Mouse (Mus musculus): ENCODE results near the gene Rasgrp1. TPM values are rescaled to one million over a fixed set of nuclear protein-coding genes. Genes with fewer than 3 reads are reported as not detected.

The Rasgrp1 gene
- polyA plus RNA-seq, 1 experiment from 2014 or later = 0.95 TPM

DNA sequence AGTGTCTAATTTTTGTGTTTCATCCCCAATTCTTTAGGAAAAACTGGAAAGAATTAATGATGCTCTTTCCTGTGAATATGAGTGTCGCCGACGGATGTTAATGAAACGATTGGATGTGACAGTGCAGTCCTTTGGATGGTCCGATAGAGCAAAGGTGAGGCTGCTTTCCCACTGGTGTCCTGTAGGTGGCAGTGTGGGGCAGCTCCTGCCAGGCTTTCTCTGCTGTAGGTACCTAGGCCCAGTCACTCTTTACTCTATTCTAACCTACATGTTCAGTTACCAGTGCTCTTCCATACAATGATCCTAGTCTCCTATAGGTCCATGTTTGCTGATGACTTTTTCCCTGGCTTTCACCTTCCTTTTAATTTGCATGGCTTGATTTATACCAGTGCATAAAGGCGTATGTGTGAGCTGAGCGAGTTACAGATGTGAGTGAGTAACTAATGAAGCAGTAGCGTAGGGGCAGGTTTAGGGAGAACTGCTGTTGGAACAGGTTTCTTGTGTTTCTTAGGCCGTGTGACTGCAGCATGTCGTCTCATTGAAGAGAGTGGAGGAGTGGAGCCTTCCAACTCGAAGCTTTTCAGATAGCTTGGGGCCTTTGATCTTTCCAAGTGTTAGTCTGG, 78.9 kb downstream of the Rasgrp1 start:
- 76% methylated on average over 11 of the region's 11 CpGs for WGBS
- Histone ChIP-seq H3K9ac (no peak overlapping the region), H3K9me3 (no peaks in the 10 kb centered on the region), H3K4me2 (no peak overlapping the region), H3K27me3 (no peaks in the 10 kb centered on the region), H3K4me1 (replicated peaks) (no peaks in the 10 kb centered on the region), H3K4me3 (no peak overlapping the region), H3K36me3 (peaks cover 55% of the 10 kb centered on the region), H3K27ac (replicated peaks) (no peak overlapping the region)
- peak; percentile 59; the same call in 1 of the 2 replicates for ATAC-seq (ENCODE audit: low read depth)

GRCm38 (mm10) chr2:117262184-117262583, 80.6 kb downstream of the Rasgrp1 start:
- no peak overlapping the region for H3K9ac ChIP-seq
- H3K4me3 ChIP-seq = no peak overlapping the region
- WGBS = 94% methylated on average over 5 of the region's 5 CpGs
- H3K4me1 ChIP-seq (replicated peaks) = no peaks in the 10 kb centered on the region
- H3K36me3 ChIP-seq = peaks cover 44% of the 10 kb centered on the region
- no peaks in the 10 kb centered on the region for H3K9me3 ChIP-seq
- no peaks in the 10 kb centered on the region for H3K27me3 ChIP-seq
- H3K4me2 ChIP-seq = no peak overlapping the region
- ATAC-seq (ENCODE audit: low read depth) = no peak
- H3K27ac ChIP-seq (replicated peaks) = no peak overlapping the region

DNA sequence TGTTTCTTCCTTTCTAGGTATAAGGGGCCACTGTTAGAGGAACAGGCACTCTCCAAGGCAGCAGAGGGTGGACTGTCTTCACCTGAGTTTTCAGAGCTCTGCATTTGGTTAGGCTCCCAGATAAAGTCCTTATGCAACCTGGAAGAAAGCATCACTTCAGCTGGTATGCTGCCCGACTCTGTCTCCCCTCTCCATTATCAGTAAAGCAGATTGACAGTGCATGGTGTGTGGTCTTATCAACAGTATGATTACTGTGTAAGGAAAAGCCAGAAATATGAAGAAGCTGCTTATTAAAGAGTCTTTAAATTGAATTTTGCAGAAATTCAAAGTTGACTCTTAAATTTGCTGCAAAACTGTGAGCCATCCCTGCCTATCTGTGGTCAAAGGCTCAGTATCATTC, 85.2 kb downstream of the Rasgrp1 start:
- WGBS = 87% methylated on average over 1 of the region's 1 CpGs
- no peak overlapping the region for H3K9ac ChIP-seq
- no peaks in the 10 kb centered on the region for H3K4me1 ChIP-seq (replicated peaks)
- H3K4me2 ChIP-seq = no peak overlapping the region
- no peak overlapping the region for H3K4me3 ChIP-seq
- no peak for ATAC-seq (ENCODE audit: low read depth)
- H3K27ac ChIP-seq (replicated peaks) = no peak overlapping the region
- H3K36me3 ChIP-seq = peaks cover 26% of the 10 kb centered on the region
- H3K27me3 ChIP-seq = no peaks in the 10 kb centered on the region
- H3K9me3 ChIP-seq = no peaks in the 10 kb centered on the region

DNA sequence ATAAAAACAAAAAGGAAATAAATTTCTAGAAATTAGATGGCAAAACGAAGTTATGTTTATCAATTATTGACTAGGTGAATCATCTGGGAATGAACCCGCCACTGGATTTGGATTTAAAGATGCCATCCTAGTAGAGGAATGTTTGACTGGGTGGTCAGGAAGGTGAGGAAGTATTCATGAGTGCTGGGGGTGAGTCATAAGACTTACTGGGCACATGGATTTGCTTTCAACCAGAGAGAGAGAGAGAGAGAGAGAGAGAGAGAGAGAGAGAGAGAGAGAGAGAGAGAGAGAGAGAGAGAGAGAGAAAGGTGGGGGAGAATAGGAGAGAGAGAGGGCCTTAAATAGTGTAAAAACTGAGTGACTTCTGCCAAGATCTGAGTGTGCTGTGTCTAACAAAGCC, 87.4 kb downstream of the Rasgrp1 start:
- H3K27me3 ChIP-seq = no peaks in the 10 kb centered on the region
- ATAC-seq (ENCODE audit: low read depth) = no peak
- no peak overlapping the region for H3K27ac ChIP-seq (replicated peaks)
- no peak overlapping the region for H3K4me2 ChIP-seq
- H3K36me3 ChIP-seq = peaks cover 14% of the 10 kb centered on the region; the same call in 1 of the 2 replicates
- H3K4me1 ChIP-seq (replicated peaks) = peaks cover 16% of the 10 kb centered on the region
- WGBS = 91% methylated on average over 2 of the region's 2 CpGs
- no peaks in the 10 kb centered on the region for H3K9me3 ChIP-seq
- no peak overlapping the region for H3K9ac ChIP-seq
- no peak overlapping the region for H3K4me3 ChIP-seq

DNA sequence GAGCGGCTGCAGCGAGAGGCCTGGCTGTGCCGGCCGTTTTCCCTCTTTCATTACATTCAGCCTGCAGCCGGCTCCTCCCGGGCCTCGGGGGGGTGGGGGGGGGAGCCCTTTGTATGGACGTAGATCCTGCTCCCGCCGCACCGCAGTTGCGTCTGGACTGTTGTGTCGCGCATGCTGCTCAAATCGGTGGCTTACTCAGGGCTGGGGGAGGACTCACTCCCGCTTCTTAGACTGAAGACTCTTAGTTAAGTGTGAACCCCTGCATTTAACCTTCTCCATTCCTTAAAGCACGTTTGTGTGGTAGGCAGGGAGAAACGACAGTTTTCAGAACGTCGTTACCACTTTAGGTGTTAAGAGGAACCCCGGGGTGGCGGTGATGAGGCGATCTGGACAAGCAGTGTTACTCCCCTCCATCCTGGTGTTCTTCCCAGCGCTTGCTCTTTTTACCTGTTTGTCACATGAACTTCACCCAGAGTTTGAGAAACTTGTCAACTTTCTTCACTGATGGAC, 92.7 kb downstream of the Rasgrp1 start:
- peak overlapping the region; percentile 87 for H3K27ac ChIP-seq (replicated peaks)
- peak overlapping the region; percentile 84 for H3K4me2 ChIP-seq
- WGBS = under 1% methylated on average over 24 of the region's 24 CpGs
- no peaks in the 10 kb centered on the region for H3K27me3 ChIP-seq
- H3K4me1 ChIP-seq (replicated peaks) = peaks cover 18% of the 10 kb centered on the region
- peak overlapping the region; percentile 88 for H3K9ac ChIP-seq
- H3K36me3 ChIP-seq = no peaks in the 10 kb centered on the region
- peak; percentile 79 for ATAC-seq (ENCODE audit: low read depth)
- H3K4me3 ChIP-seq = peak overlapping the region; percentile 68
- no peaks in the 10 kb centered on the region for H3K9me3 ChIP-seq

GRCm38 (mm10) chr2:117249255-117250000, 93.4 kb downstream of the Rasgrp1 start, which contains the start of gene Fam98b:
TSS of gene Fam98b (plus strand) at chr2:117249739.
- Histone ChIP-seq H3K36me3 (no peaks in the 10 kb centered on the region), H3K4me1 (replicated peaks) (peaks cover 18% of the 10 kb centered on the region), H3K9me3 (no peaks in the 10 kb centered on the region), H3K9ac (peak within 1 kb of the TSS; percentile 88), H3K27ac (replicated peaks) (peak within 1 kb of the TSS; percentile 87), H3K4me2 (peak within 1 kb of the TSS; percentile 84), H3K4me3 (peak within 1 kb of the TSS; percentile 68), H3K27me3 (no peaks in the 10 kb centered on the region)
- ATAC-seq (ENCODE audit: low read depth) = peak; percentile 97
- under 1% methylated on average over 33 of the region's 33 CpGs for WGBS

- Histone ChIP-seq H3K4me3 (no peak overlapping the region), H3K4me1 (replicated peaks) (no peaks in the 10 kb centered on the region), H3K9ac (no peak overlapping the region), H3K27ac (replicated peaks) (no peak overlapping the region), H3K4me2 (no peak overlapping the region), H3K9me3 (no peaks in the 10 kb centered on the region), H3K27me3 (no peaks in the 10 kb centered on the region; the same call in 1 of the 2 replicates), H3K36me3 (no peaks in the 10 kb centered on the region)
- WGBS = 80% methylated on average over 4 of the region's 4 CpGs
- ATAC-seq (ENCODE audit: low read depth) = no peak
Observed at GRCm38 (mm10) chr2:117241953-117242352, 100.8 kb downstream of the Rasgrp1 start.

DNA sequence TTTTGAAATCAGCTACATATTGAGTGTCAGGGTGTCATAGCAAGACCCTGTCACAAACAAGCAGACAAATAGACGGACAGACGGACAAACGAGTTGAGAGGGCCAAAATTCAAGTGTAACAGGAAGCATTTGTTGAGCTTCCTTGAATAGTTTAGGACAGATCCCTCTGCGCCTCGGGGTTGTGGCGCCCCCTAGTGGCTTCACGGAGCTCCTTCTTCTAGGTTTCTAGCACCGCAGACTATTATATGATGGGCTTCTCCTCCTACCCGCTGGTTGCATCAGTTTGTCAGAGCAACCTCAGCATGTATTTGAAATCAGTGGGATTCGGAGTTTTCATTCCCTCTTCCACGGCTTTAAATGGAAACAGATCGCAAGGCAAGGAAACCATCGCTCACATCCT, 111.5 kb downstream of the Rasgrp1 start:
- Histone ChIP-seq H3K4me1 (replicated peaks) (peaks cover 11% of the 10 kb centered on the region; the same call in 1 of the 2 replicates), H3K27me3 (peaks cover 3% of the 10 kb centered on the region), H3K4me2 (no peak overlapping the region), H3K9me3 (no peaks in the 10 kb centered on the region), H3K36me3 (no peaks in the 10 kb centered on the region), H3K27ac (replicated peaks) (no peak overlapping the region), H3K9ac (peak overlapping the region; percentile 9; the same call in 1 of the 2 replicates), H3K4me3 (no peak overlapping the region)
- WGBS = 5% methylated on average over 13 of the region's 13 CpGs
- 0 out of 2 replicates have a peak, but pooled peaks have one; percentile 83 for ATAC-seq (ENCODE audit: low read depth)

GRCm38 (mm10) chr2:117230261-117230660, 112.5 kb downstream of the Rasgrp1 start:
- no peak overlapping the region for H3K27ac ChIP-seq (replicated peaks)
- ATAC-seq (ENCODE audit: low read depth) = no peak
- peaks cover 11% of the 10 kb centered on the region; the same call in 1 of the 2 replicates for H3K4me1 ChIP-seq (replicated peaks)
- no peaks in the 10 kb centered on the region for H3K9me3 ChIP-seq
- WGBS = 76% methylated on average over 7 of the region's 7 CpGs
- H3K27me3 ChIP-seq = peaks cover 3% of the 10 kb centered on the region
- no peaks in the 10 kb centered on the region for H3K36me3 ChIP-seq
- no peak overlapping the region for H3K4me2 ChIP-seq
- H3K4me3 ChIP-seq = no peak overlapping the region
- no peak overlapping the region for H3K9ac ChIP-seq

Other genes starting within 250 kb of the Rasgrp1 start
- gene Spred1, start 221.6 kb downstream of the Rasgrp1 start, polyA plus RNA-seq (2015; fragmentation: Nextera tagmentation; extraction: Ambion mirVana) = 11.8 and 12.5 TPM in 2 replicates
- gene Fam98b, start 93.3 kb downstream of the Rasgrp1 start, polyA plus RNA-seq (2015; fragmentation: Nextera tagmentation; extraction: Ambion mirVana) = 11.3 and 11.9 TPM in 2 replicates